Mouse (Mus musculus) adrenal gland, adult 10 weeks (tissue): ENCODE results near the gene Fam81a. TPM values are rescaled to one million over a fixed set of nuclear protein-coding genes. Genes with fewer than 3 reads are reported as not detected.

Experiments
- polyA plus RNA-seq: library from polyadenylated mRNA; stranded (reverse); fragments of 350-450 nt; fragmentation: Illumina TruSeq; extraction: RNeasy Lipid Tissue Mini Kit (QIAGEN cat#74804); gene quantifications from one replicate; pipeline ENCODE4 v1.2.3, GENCODE M21; 2014; ENCODE audit warnings: low read depth, low replicate concordance

Gene Fam81a
- 4.1 TPM for polyA plus RNA-seq

GRCm38 (mm10) chr9:70142460-70142859 lies at the start of gene Fam81a:
Gene Fam81a (minus strand): TSS chr9:70142560.

Other genes starting within 250 kb of the Fam81a start
- gene Bnip2, start 153.1 kb downstream of the Fam81a start, polyA plus RNA-seq = 210 TPM
- gene Gtf2a2, start 130.0 kb downstream of the Fam81a start, polyA plus RNA-seq = 359 TPM
- not detected for gene Gcnt3, start 104.5 kb downstream of the Fam81a start, polyA plus RNA-seq
- 13.1 TPM for gene Myo1e, start 64.8 kb upstream of the Fam81a start, polyA plus RNA-seq